Mouse (Mus musculus): ENCODE data around the gene Mxra7. TPM values are rescaled to one million over a fixed set of nuclear protein-coding genes. Genes with fewer than 3 reads are reported as not detected.

Mxra7 gene
- 13.2 and 101 TPM in 2 replicates for polyA plus RNA-seq (2012; rRNA removed; ENCODE audit: low replicate concordance)

DNA sequence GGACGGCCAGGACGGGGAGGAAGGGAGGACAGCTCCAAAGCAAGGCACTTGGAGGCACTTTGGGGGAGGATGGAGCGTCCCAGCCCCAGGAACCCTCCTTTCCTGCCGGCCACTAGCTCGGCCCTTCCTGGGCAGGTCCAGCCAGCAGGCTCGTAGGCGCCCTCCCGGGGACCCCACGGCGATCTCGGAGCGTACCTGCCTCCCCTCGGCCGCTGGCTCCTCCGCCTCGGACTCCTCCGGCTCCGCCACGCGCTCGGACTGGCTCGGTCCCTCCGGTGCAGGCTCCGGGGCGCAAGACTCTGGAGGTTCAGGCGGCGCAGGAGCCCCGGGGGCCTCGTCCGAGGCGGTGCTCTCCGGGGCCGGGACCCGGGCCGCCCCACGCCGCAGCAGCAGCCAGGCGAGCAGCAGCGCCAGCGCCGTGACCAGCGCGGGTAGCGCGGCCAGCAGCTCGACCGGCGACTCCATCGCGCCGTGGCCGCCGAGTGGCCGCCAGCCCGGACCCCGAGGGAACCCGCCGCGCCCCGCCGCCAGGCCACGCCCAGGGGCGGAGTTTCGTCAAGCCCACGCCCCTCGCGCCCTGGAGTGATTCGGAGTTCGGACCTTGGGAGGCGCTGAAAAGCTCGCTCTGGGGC is at the start of gene Mxra7:
Gene Mxra7, minus strand, starts transcription at position 513 of the 632 bp plus-strand sequence.

GRCm38 (mm10) chr11:116852891-116853511 is 25.2 kb upstream of the Mxra7 start, which contains the start of gene Srsf2:
Gene Srsf2, minus strand, starts transcription at chr11:116853094.

GRCm38 (mm10) chr11:116852291-116852890 is 24.5 kb upstream of the Mxra7 start, which contains the start of gene Mfsd11:
Gene Mfsd11, plus strand, starts transcription at chr11:116852440.

GRCm38 (mm10) chr11:116843261-116844233 is 15.7 kb upstream of the Mxra7 start, which contains the start of the genes Mettl23 and Jmjd6:
Gene Mettl23, plus strand, starts transcription at chr11:116843278.
Gene Jmjd6, minus strand, starts transcription at chr11:116843449.

GRCm38 (mm10) chr11:116775407-116775806 is 52.4 kb downstream of the Mxra7 start, which contains the start of gene St6galnac1:
Gene St6galnac1, minus strand, starts transcription at chr11:116775507.

Other genes starting within 250 kb of the Mxra7 start
- 20.3 and 21.6 TPM in 2 replicates for gene Ube2o, start 246.6 kb downstream of the Mxra7 start, polyA plus RNA-seq (2012; rRNA removed; ENCODE audit: low replicate concordance)
- not detected in 2 replicates for gene Aanat, start 241.6 kb downstream of the Mxra7 start, polyA plus RNA-seq (2012; rRNA removed; ENCODE audit: low replicate concordance)
- gene Rhbdf2, start 201.0 kb downstream of the Mxra7 start, polyA plus RNA-seq (2012; rRNA removed; ENCODE audit: low replicate concordance), result 51.0 and 65.9 TPM in 2 replicates
- gene Prcd, start 174.5 kb downstream of the Mxra7 start, polyA plus RNA-seq (2012; rRNA removed; ENCODE audit: low replicate concordance), result 1.5 and 2.2 TPM in 2 replicates
- gene Cygb, start 173.7 kb downstream of the Mxra7 start, polyA plus RNA-seq (2012; rRNA removed; ENCODE audit: low replicate concordance), result 58.5 and 87.0 TPM in 2 replicates
- 0.14 and 0.27 TPM in 2 replicates for gene St6galnac1, start 52.5 kb downstream of the Mxra7 start, polyA plus RNA-seq (2012; rRNA removed; ENCODE audit: low replicate concordance)
- gene Mettl23, start 15.2 kb upstream of the Mxra7 start, polyA plus RNA-seq (2012; rRNA removed; ENCODE audit: low replicate concordance), result 38.2 and 49.2 TPM in 2 replicates
- gene Jmjd6, start 15.4 kb upstream of the Mxra7 start, polyA plus RNA-seq (2012; rRNA removed; ENCODE audit: low replicate concordance), result 20.2 and 21.9 TPM in 2 replicates
- gene Mfsd11, start 24.4 kb upstream of the Mxra7 start, polyA plus RNA-seq (2012; rRNA removed; ENCODE audit: low replicate concordance), result 31.7 and 33.4 TPM in 2 replicates
- gene Srsf2, start 25.0 kb upstream of the Mxra7 start, polyA plus RNA-seq (2012; rRNA removed; ENCODE audit: low replicate concordance), result 199 and 957 TPM in 2 replicates
- gene Mgat5b, start 90.8 kb upstream of the Mxra7 start, polyA plus RNA-seq (2012; rRNA removed; ENCODE audit: low replicate concordance), result 0.63 and 0.68 TPM in 2 replicates